Mouse (Mus musculus): ENCODE measurements at regions not wholly inside any gene's neighbourhood (a gene's known extent, or its start where the extent isn't known, plus 50 kb on each side); places are given as distances from the start of the nearest gene placed in this dataset.

GRCm38 (mm10) chr13:63716498-63716897 lies 98.5 kb upstream of the Ercc6l2 start:
- Histone ChIP-seq H3K9me3 (ENCODE audit: control insufficient read depth, low read length) (peaks cover 5% of the 10 kb centered on the region; the same call in 1 of the 2 replicates), H3K4me3 (replicated peaks; ENCODE audit: low read length) (no peak overlapping the region), H3K27ac (no peak overlapping the region), H3K27me3 (ENCODE audit: control insufficient read depth, insufficient read depth, low read length) (no peaks in the 10 kb centered on the region), H3K4me1 (replicated peaks; ENCODE audit: control insufficient read depth, insufficient read depth, low read length) (0 out of 2 replicates have a peak, but pooled peaks cover 9% of the 10 kb centered on the region), H3K36me3 (replicated peaks; ENCODE audit: control insufficient read depth, insufficient read depth) (no peaks in the 10 kb centered on the region), H3K4me2 (replicated peaks) (no peak overlapping the region), H3K9ac (no peak overlapping the region)
- DNase-seq (ENCODE audit: low spot score) (no peak), ATAC-seq (ENCODE audit: low FRiP score) (no peak)
- 90% methylated on average over 1 of the region's 1 CpGs for WGBS

- Histone ChIP-seq H3K9me3 (ENCODE audit: control insufficient read depth, low read length) (peaks cover 5% of the 10 kb centered on the region; the same call in 1 of the 2 replicates), H3K9ac (no peak overlapping the region), H3K4me1 (replicated peaks; ENCODE audit: control insufficient read depth, insufficient read depth, low read length) (0 out of 2 replicates have a peak, but pooled peaks cover 9% of the 10 kb centered on the region), H3K4me3 (replicated peaks; ENCODE audit: low read length) (no peak overlapping the region), H3K4me2 (replicated peaks) (no peak overlapping the region), H3K27ac (no peak overlapping the region), H3K27me3 (ENCODE audit: control insufficient read depth, insufficient read depth, low read length) (no peaks in the 10 kb centered on the region), H3K36me3 (replicated peaks; ENCODE audit: control insufficient read depth, insufficient read depth) (no peaks in the 10 kb centered on the region)
- WGBS, result 81% methylated on average over 3 of the region's 3 CpGs
- ATAC-seq (ENCODE audit: low FRiP score) (no peak), DNase-seq (ENCODE audit: low spot score) (no peak)
Measured at GRCm38 (mm10) chr13:63717249-63717648, 97.8 kb upstream of the Ercc6l2 start.

GRCm38 (mm10) chr13:63718782-63719181 lies 96.3 kb upstream of the Ercc6l2 start:
- ATAC-seq (ENCODE audit: low FRiP score), result no peak
- WGBS, result 79% methylated on average over 2 of the region's 2 CpGs
- H3K27ac ChIP-seq, result no peak overlapping the region

GRCm38 (mm10) chr13:63719351-63720207 lies 95.5 kb upstream of the Ercc6l2 start:
- H3K4me2 ChIP-seq (replicated peaks), result no peak overlapping the region
- no peaks in the 10 kb centered on the region for H3K9me3 ChIP-seq (ENCODE audit: control insufficient read depth, low read length)
- ATAC-seq (ENCODE audit: low FRiP score) (peak; percentile 65; the same call in 1 of the 2 replicates), DNase-seq (ENCODE audit: low spot score) (no peak)
- H3K9ac ChIP-seq, result no peak overlapping the region
- H3K4me3 ChIP-seq (replicated peaks; ENCODE audit: low read length), result no peak overlapping the region
- 34% methylated on average over 8 of the region's 8 CpGs for WGBS
- H3K4me1 ChIP-seq (replicated peaks; ENCODE audit: control insufficient read depth, insufficient read depth, low read length), result 0 out of 2 replicates have a peak, but pooled peaks cover 9% of the 10 kb centered on the region
- H3K27ac ChIP-seq, result no peak overlapping the region
- H3K27me3 ChIP-seq (ENCODE audit: control insufficient read depth, insufficient read depth, low read length), result no peaks in the 10 kb centered on the region
- H3K36me3 ChIP-seq (replicated peaks; ENCODE audit: control insufficient read depth, insufficient read depth), result no peaks in the 10 kb centered on the region

More at GRCm38 (mm10) chr13:63718782-63719181, 96.3 kb upstream of the Ercc6l2 start:
- no peak for DNase-seq (ENCODE audit: low spot score)
- H3K9ac ChIP-seq, result no peak overlapping the region
- no peak overlapping the region for H3K4me3 ChIP-seq (replicated peaks; ENCODE audit: low read length)
- no peak overlapping the region for H3K4me2 ChIP-seq (replicated peaks)
- H3K4me1 ChIP-seq (replicated peaks; ENCODE audit: control insufficient read depth, insufficient read depth, low read length), result 0 out of 2 replicates have a peak, but pooled peaks cover 9% of the 10 kb centered on the region
- no peaks in the 10 kb centered on the region for H3K36me3 ChIP-seq (replicated peaks; ENCODE audit: control insufficient read depth, insufficient read depth)
- H3K9me3 ChIP-seq (ENCODE audit: control insufficient read depth, low read length), result no peaks in the 10 kb centered on the region
- H3K27me3 ChIP-seq (ENCODE audit: control insufficient read depth, insufficient read depth, low read length), result no peaks in the 10 kb centered on the region

GRCm38 (mm10) chr13:63720610-63721009 lies 94.4 kb upstream of the Ercc6l2 start:
- no peak overlapping the region for H3K27ac ChIP-seq
- ATAC-seq (ENCODE audit: low FRiP score) (no peak), DNase-seq (ENCODE audit: low spot score) (no peak)
- 0 out of 2 replicates have a peak, but pooled peaks cover 9% of the 10 kb centered on the region for H3K4me1 ChIP-seq (replicated peaks; ENCODE audit: control insufficient read depth, insufficient read depth, low read length)
- H3K27me3 ChIP-seq (ENCODE audit: control insufficient read depth, insufficient read depth, low read length), result no peaks in the 10 kb centered on the region
- H3K36me3 ChIP-seq (replicated peaks; ENCODE audit: control insufficient read depth, insufficient read depth), result no peaks in the 10 kb centered on the region
- no peak overlapping the region for H3K4me2 ChIP-seq (replicated peaks)
- 67% methylated on average over 3 of the region's 3 CpGs for WGBS
- no peak overlapping the region for H3K4me3 ChIP-seq (replicated peaks; ENCODE audit: low read length)
- no peaks in the 10 kb centered on the region for H3K9me3 ChIP-seq (ENCODE audit: control insufficient read depth, low read length)
- no peak overlapping the region for H3K9ac ChIP-seq

GRCm38 (mm10) chr13:63721011-63721625 lies 93.9 kb upstream of the Ercc6l2 start:
- Histone ChIP-seq H3K9me3 (ENCODE audit: control insufficient read depth, low read length) (no peaks in the 10 kb centered on the region), H3K4me1 (replicated peaks; ENCODE audit: control insufficient read depth, insufficient read depth, low read length) (0 out of 2 replicates have a peak, but pooled peaks cover 10% of the 10 kb centered on the region), H3K27ac (no peak overlapping the region), H3K9ac (no peak overlapping the region), H3K4me3 (replicated peaks; ENCODE audit: low read length) (no peak overlapping the region), H3K4me2 (replicated peaks) (no peak overlapping the region), H3K36me3 (replicated peaks; ENCODE audit: control insufficient read depth, insufficient read depth) (no peaks in the 10 kb centered on the region), H3K27me3 (ENCODE audit: control insufficient read depth, insufficient read depth, low read length) (no peaks in the 10 kb centered on the region)
- ATAC-seq (ENCODE audit: low FRiP score), result no peak
- WGBS, result 93% methylated on average over 5 of the region's 5 CpGs
- DNase-seq (ENCODE audit: low spot score), result no peak

GRCm38 (mm10) chr13:63724293-63724692 lies 90.7 kb upstream of the Ercc6l2 start:
- Histone ChIP-seq H3K27me3 (ENCODE audit: control insufficient read depth, insufficient read depth, low read length) (no peaks in the 10 kb centered on the region), H3K4me1 (replicated peaks; ENCODE audit: control insufficient read depth, insufficient read depth, low read length) (0 out of 2 replicates have a peak, but pooled peaks cover 6% of the 10 kb centered on the region), H3K9me3 (ENCODE audit: control insufficient read depth, low read length) (no peaks in the 10 kb centered on the region), H3K9ac (no peak overlapping the region), H3K27ac (no peak overlapping the region), H3K36me3 (replicated peaks; ENCODE audit: control insufficient read depth, insufficient read depth) (no peaks in the 10 kb centered on the region), H3K4me2 (replicated peaks) (no peak overlapping the region), H3K4me3 (replicated peaks; ENCODE audit: low read length) (no peak overlapping the region)
- no peak for DNase-seq (ENCODE audit: low spot score)
- ATAC-seq (ENCODE audit: low FRiP score), result no peak
- WGBS, result 91% methylated on average over 2 of the region's 2 CpGs

GRCm38 (mm10) chr13:63724843-63725582 lies 90.0 kb upstream of the Ercc6l2 start:
- Histone ChIP-seq H3K27me3 (ENCODE audit: control insufficient read depth, insufficient read depth, low read length) (no peaks in the 10 kb centered on the region), H3K36me3 (replicated peaks; ENCODE audit: control insufficient read depth, insufficient read depth) (no peaks in the 10 kb centered on the region), H3K4me3 (replicated peaks; ENCODE audit: low read length) (no peak overlapping the region), H3K4me2 (replicated peaks) (no peak overlapping the region), H3K9ac (no peak overlapping the region), H3K27ac (no peak overlapping the region), H3K4me1 (replicated peaks; ENCODE audit: control insufficient read depth, insufficient read depth, low read length) (0 out of 2 replicates have a peak, but pooled peaks cover 3% of the 10 kb centered on the region), H3K9me3 (ENCODE audit: control insufficient read depth, low read length) (no peaks in the 10 kb centered on the region)
- DNase-seq (ENCODE audit: low spot score), result peak; percentile 35
- ATAC-seq (ENCODE audit: low FRiP score), result no peak
- WGBS, result 92% methylated on average over 2 of the region's 2 CpGs

- Histone ChIP-seq H3K9me3 (ENCODE audit: control insufficient read depth, low read length) (no peaks in the 10 kb centered on the region), H3K9ac (no peak overlapping the region), H3K36me3 (replicated peaks; ENCODE audit: control insufficient read depth, insufficient read depth) (no peaks in the 10 kb centered on the region), H3K4me1 (replicated peaks; ENCODE audit: control insufficient read depth, insufficient read depth, low read length) (0 out of 2 replicates have a peak, but pooled peaks cover 3% of the 10 kb centered on the region), H3K4me3 (replicated peaks; ENCODE audit: low read length) (no peak overlapping the region), H3K27ac (no peak overlapping the region), H3K27me3 (ENCODE audit: control insufficient read depth, insufficient read depth, low read length) (no peaks in the 10 kb centered on the region), H3K4me2 (replicated peaks) (no peak overlapping the region)
- WGBS, result 6% methylated on average over 2 of the region's 2 CpGs
- no peak for ATAC-seq (ENCODE audit: low FRiP score)
- no peak for DNase-seq (ENCODE audit: low spot score)
Measured at GRCm38 (mm10) chr13:63726035-63726434, 89.0 kb upstream of the Ercc6l2 start.
